Mouse (Mus musculus) 3T3-L1 (cell line): ENCODE measurements around the gene Ttc27.

ENCODE experiments used
- DNase-seq: peaks from one replicate; pipeline ENCODE4 v3.0.0-alpha.2; 2015; ENCODE audit warnings: low read depth, low spot score

The Ttc27 gene

DNA sequence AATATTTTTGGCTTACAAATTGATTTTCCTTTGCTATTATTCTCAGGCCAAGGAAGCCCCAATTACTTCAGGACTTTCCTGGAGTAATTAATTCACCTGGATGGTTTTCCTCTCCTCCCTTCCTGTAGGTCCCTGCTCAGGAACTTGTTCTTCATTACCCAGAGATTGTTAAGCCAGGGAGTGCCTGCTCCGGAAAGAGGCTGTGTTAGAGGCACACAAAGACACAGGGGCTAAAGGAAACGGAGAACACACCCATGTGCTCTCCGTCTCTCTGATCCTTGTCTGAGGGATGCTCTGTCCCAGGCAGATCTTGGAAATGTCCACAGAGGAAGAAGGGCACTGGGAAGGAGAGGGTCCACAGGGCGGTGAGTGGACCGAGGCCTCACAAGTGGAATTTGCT, 158.2 kb downstream of the Ttc27 start:
- DNase-seq = no peak

- DNase-seq = no peak
Observed at GRCm38 (mm10) chr17:74876954-74877353, 159.4 kb downstream of the Ttc27 start.

DNA sequence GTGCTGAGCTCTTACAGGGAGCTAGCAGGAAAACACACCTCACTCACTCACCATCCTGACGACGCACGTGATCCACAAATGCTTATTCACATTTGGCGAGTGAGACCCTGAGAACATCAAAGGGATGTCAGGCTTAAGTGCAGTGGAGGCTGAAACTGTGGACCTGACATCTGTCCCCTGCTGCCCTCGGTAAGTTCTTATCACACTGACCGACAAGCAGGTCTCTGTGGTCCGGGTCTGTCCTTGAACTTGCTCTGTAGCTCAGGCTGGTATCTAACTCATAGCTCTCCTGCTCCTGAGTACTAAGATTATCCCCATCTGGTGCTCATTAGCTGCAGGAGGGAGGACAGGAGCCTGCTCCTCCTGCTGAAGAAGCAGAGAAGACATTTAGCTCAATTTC, 162.2 kb downstream of the Ttc27 start:
- no peak for DNase-seq

DNA sequence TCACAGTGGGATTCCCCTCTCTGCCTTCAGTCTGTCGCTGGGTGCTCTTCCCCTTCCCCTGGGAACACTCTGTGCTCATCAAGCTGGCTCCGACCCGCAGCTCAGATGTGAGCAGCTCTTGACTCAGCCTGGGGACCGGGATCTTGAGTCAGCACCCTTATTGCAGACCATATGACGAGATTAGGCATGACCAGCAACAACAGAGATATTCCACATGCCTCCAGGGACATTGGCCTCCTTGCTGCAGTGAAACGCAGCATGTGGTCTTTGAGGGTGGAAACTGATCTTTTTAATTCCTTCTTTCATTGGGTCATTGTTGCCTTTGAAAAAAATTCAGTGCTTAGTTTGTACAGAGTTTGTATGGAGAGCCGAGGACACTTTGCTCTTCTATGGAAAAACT, 169.5 kb downstream of the Ttc27 start:
- peak; percentile 67 for DNase-seq

DNA sequence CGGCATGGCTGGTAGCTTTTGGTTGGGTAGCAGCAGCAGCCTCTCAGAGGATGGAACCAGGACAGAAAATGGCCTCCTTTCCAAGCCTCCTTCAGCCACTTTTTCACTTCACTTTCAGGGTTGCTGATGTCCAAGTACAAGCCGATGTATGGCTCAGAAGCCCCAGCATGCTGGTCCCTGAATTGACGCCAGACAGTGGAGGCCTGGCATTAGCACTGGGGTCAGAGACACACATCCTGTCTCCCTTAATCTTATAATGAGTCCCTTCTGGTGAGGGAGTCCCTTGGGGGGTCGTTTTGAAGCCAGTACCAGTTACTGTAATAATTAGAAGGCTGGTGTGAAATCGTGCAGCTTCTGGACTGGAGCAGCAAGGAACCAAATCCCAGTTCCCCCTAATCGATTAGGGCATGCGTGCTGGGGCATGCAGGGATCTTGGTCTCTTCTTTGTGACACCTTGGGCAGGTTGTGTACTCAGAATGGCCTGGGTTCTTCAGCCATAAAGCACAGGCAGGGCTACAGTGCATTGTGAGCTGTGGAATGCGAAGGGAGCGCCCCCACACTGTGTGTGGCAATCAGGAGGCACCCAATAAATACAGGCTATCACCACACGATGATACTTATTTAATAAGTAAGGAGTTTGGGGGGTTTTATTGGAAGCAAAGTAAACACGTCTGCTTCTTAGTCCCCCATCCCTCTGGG, 171.5 kb downstream of the Ttc27 start:
- DNase-seq = no peak

- no peak for DNase-seq
Observed at GRCm38 (mm10) chr17:74889535-74890117, 172.1 kb downstream of the Ttc27 start.

- DNase-seq = no peak
Observed at GRCm38 (mm10) chr17:74902453-74902852, 184.9 kb downstream of the Ttc27 start.

DNA sequence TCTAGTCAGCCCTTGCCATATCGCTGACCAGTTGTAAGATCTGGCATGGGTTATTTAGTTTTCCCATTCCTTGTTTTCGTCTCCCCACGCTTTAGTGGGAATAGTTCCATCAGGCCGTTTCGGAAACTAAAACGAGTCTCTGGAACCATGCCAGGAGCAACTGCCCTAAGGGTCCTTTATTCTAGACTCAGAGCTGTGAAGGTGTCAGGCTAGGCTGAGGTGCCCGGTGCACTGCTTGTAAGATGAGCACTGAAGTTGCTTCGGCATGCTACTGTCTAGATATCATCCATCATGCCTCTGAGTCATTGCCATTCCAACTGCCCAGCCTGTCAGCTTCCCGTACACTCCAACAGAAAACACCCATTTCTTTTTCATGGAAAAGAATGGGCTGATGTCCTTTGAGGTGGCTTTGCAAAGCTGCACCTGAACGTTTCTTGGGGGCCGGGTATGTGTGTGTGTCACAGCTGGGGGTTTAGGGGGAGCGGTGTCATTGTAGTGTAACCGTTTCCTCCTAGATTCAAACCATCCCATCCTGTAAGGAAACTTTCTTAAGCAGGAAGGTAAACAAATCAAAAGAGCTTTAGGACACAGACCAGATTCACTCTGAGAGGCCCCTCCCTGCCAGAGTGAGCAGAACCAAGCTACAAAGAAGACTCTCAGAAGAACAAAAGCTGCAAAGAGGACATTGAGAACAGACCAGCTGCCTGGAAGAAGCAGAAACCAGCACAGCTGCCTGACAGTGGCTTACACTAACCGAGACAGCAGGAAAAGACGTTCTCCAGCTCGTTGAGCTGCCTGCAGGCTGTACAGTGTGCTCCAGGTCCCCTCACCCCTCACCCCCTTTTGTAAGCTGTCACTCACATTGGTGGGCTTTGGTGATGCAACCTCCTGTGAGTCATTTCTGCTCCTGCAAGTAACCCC, 186.1 kb downstream of the Ttc27 start:
- DNase-seq = peak; percentile 95

GRCm38 (mm10) chr17:74904332-74904687, 186.8 kb downstream of the Ttc27 start:
- DNase-seq = no peak

DNA sequence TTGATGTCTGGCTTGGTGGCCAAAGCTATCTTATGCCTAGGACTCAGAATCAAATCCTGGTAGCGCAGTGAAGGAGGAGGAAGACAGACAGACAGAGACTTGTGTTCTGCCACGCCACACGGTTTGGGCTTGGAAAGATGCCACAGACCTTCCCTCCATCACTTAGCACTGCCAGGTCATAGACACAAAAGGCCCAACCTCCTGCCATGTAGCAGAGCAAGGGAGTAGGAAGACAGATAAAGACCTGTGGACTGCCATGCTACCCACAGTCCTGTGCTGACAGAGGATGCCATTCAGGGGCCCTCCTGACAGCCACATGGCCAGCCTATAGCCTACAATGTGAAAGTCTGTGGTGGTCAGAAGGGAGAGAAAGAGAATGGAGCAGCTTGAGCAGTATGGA, 187.4 kb downstream of the Ttc27 start:
- DNase-seq = no peak

GRCm38 (mm10) chr17:74912995-74913394, 195.5 kb downstream of the Ttc27 start:
- no peak for DNase-seq
